Mouse (Mus musculus) G1E (cell line): Measurements from ENCODE around the gene Macrod2.

Experiments used
- CTCF ChIP-seq: IDR thresholded peaks from 2 replicates; pipeline ENCODE4 v1.5.1; 2012; ENCODE audit warnings: low read depth, low read length, inconsistent platforms, mixed read lengths
- GATA1 ChIP-seq: IDR thresholded peaks from 2 replicates; pipeline ENCODE4 v1.6.1; 2012; ENCODE audit warnings: borderline replicate concordance, low read length, inconsistent platforms, mixed read lengths
- GATA2 ChIP-seq: IDR thresholded peaks from 2 replicates; pipeline ENCODE4 v1.6.1; 2012; ENCODE audit warnings: low read depth, low read length, inconsistent platforms, borderline replicate concordance
- POLR2AphosphoS5 ChIP-seq: IDR thresholded peaks from 2 replicates; pipeline ENCODE4 v1.6.1; 2012; ENCODE audit warnings: low read depth, low read length, inconsistent platforms; ENCODE audit not compliant: insufficient replicate concordance
- TAL1 ChIP-seq: conservative IDR thresholded peaks from 2 replicates; pipeline ENCODE4 v1.6.1; 2012; ENCODE audit warnings: low read depth, low read length, inconsistent platforms, mixed read lengths

DNA sequence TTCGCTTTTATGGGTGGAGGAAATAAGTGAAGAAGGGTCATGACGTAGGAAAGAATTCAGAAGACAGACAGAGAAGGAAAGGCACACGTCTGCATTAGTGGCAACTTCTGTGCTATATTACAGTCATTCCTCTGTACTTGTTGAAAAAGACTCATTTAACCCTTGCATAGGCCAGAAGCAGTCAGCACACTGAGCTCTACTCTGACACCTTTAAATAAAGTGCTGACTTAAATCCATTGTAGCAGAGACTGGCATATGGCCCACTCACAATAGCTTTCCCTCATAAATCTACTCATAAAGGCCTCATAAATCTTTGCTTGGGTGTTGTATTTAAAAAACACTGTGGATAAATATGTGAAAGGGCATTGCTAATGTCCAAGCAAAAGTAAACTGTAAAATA is 1733.0 kb downstream of the Macrod2 start:
- no peak for TF ChIP-seq CTCF
- TF ChIP-seq GATA2 = no peak
- no peak for TF ChIP-seq TAL1
- TF ChIP-seq GATA1 = no peak
- no peak for TF ChIP-seq POLR2AphosphoS5
